Mouse (Mus musculus) C2C12 (cell line): ENCODE data around the gene Tm4sf1. TPM values are rescaled to one million over a fixed set of nuclear protein-coding genes. Genes with fewer than 3 reads are reported as not detected.

ENCODE experiments used
- H3K27me3 ChIP-seq: one replicate; pipeline ENCODE4 v1.6.1; 2011; ENCODE audit not compliant: control insufficient read depth, insufficient read depth, insufficient read length
- H3K36me3 ChIP-seq: one replicate; pipeline ENCODE4 v1.6.1; 2011; ENCODE audit not compliant: control insufficient read depth, insufficient read depth
- H3K4me3 ChIP-seq: one replicate; pipeline ENCODE4 v1.5.1; 2011; ENCODE audit warnings: mild to moderate bottlenecking, control low read depth; ENCODE audit not compliant: poor library complexity, insufficient read depth, severe bottlenecking
- H3K79me2 ChIP-seq: one replicate; pipeline ENCODE4 v1.6.1; 2011; ENCODE audit not compliant: control insufficient read depth, insufficient read depth
- H3K79me3 ChIP-seq: one replicate; pipeline ENCODE4 v1.6.1; 2011; ENCODE audit warnings: low read depth, control low read depth
- H3ac ChIP-seq: one replicate; pipeline ENCODE3; 2011; ENCODE audit warnings: low read depth; ENCODE audit not compliant: control insufficient read depth, insufficient read length
- CEBPB ChIP-seq: IDR thresholded peaks from one replicate; pipeline ENCODE4 v1.6.1; 2011; ENCODE audit warnings: low read depth, mild to moderate bottlenecking, control low read depth, moderate library complexity
- CTCF ChIP-seq: IDR thresholded peaks from one replicate; pipeline ENCODE4 v1.5.1; 2011; ENCODE audit not compliant: control insufficient read depth, insufficient read depth, insufficient read length
- FOSL1 ChIP-seq: IDR thresholded peaks from one replicate; pipeline ENCODE4 v1.8.0; 2011; ENCODE audit warnings: mild to moderate bottlenecking, low read length; ENCODE audit not compliant: poor library complexity, insufficient read depth, severe bottlenecking
- MAX ChIP-seq: IDR thresholded peaks from one replicate; pipeline ENCODE4 v1.6.1; 2011; ENCODE audit warnings: mild to moderate bottlenecking, control low read depth
- MYOD1 ChIP-seq: IDR thresholded peaks from one replicate; pipeline ENCODE4 v1.6.1; 2011; ENCODE audit warnings: low read depth; ENCODE audit not compliant: control insufficient read depth, insufficient read length
- MYOG ChIP-seq: IDR thresholded peaks from one replicate; pipeline ENCODE4 v1.6.1; 2011; ENCODE audit not compliant: control insufficient read depth, insufficient read length; ENCODE audit errors: extremely low read depth
- USF1 ChIP-seq: IDR thresholded peaks from one replicate; pipeline ENCODE4 v1.6.1; 2011; ENCODE audit warnings: low read depth, mild to moderate bottlenecking, control low read depth, moderate library complexity
- polyA plus RNA-seq: library from polyadenylated mRNA; unstranded; fragments of >200 nt; fragmentation: generic; extraction: Trizol; gene quantifications from one replicate; pipeline ENCODE4 v1.2.1, GENCODE M21; 2012; ENCODE audit warnings: missing spikeins

Gene Tm4sf1
- polyA plus RNA-seq, 1 experiment, result 963 TPM

- Histone ChIP-seq H3K36me3 (peaks cover 37% of the 10 kb centered on the region), H3K79me3 (peaks cover 45% of the 10 kb centered on the region), H3K79me2 (peaks cover 51% of the 10 kb centered on the region), H3K27me3 (no peaks in the 10 kb centered on the region), H3K4me3 (peak overlapping the region; percentile 59), H3ac (peak overlapping the region; percentile 94)
- no peak for TF ChIP-seq FOSL1
- TF ChIP-seq USF1, result no peak
- TF ChIP-seq MYOG, result no peak
- TF ChIP-seq CTCF, result no peak
- no peak for TF ChIP-seq CEBPB
- TF ChIP-seq MAX, result peak; percentile 56
- no peak for TF ChIP-seq MYOD1
Measured at GRCm38 (mm10) chr3:57294742-57295525, 6.9 kb downstream of the Tm4sf1 start.

- Histone ChIP-seq H3K79me2 (peaks cover 62% of the 10 kb centered on the region), H3K27me3 (no peaks in the 10 kb centered on the region), H3K4me3 (peak overlapping the region; percentile 59), H3K79me3 (peaks cover 51% of the 10 kb centered on the region), H3K36me3 (peaks cover 47% of the 10 kb centered on the region), H3ac (peak overlapping the region; percentile 77)
- TF ChIP-seq MAX, result no peak
- TF ChIP-seq MYOG, result no peak
- TF ChIP-seq FOSL1, result no peak
- TF ChIP-seq CTCF, result no peak
- no peak for TF ChIP-seq USF1
- no peak for TF ChIP-seq MYOD1
- TF ChIP-seq CEBPB, result no peak
Measured at GRCm38 (mm10) chr3:57293925-57294324, 7.9 kb downstream of the Tm4sf1 start.

DNA sequence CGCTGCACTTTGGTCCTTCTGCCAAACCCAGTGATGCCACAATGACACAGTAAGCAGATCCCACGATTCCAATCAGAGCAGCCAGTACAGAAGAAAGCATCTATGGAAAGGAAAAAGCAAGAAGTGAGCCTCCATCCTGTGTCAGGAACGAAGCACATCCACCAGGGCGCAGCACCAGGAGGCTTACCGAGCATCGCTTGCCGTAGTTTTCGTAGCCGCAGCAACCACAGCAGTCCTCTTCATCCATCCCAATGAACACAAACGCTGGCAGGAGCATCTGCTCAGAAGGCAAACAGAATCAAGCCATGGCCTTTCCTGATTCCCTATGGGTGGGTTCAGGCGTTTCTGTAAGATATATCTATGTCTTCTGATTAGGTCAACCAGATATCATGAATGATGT is 9.0 kb downstream of the Tm4sf1 start:
- peak overlapping the region; percentile 33 for H3ac ChIP-seq
- H3K27me3 ChIP-seq, result no peaks in the 10 kb centered on the region
- H3K4me3 ChIP-seq, result peak overlapping the region; percentile 59
- peaks cover 51% of the 10 kb centered on the region for H3K79me3 ChIP-seq
- peaks cover 58% of the 10 kb centered on the region for H3K36me3 ChIP-seq
- H3K79me2 ChIP-seq, result peaks cover 69% of the 10 kb centered on the region
- peak; percentile 41 for TF ChIP-seq CTCF
- no peak for TF ChIP-seq MYOD1

GRCm38 (mm10) chr3:57288944-57289491 is 12.8 kb downstream of the Tm4sf1 start:
- TF ChIP-seq FOSL1, result no peak
- no peak for TF ChIP-seq USF1
- TF ChIP-seq MYOD1, result no peak
- no peak for TF ChIP-seq MAX
- no peak for TF ChIP-seq CEBPB
- no peak for TF ChIP-seq CTCF
- no peak for TF ChIP-seq MYOG
- Histone ChIP-seq H3K79me2 (peaks cover 72% of the 10 kb centered on the region), H3ac (no peak overlapping the region), H3K4me3 (no peak overlapping the region), H3K79me3 (peaks cover 51% of the 10 kb centered on the region), H3K36me3 (peaks cover 89% of the 10 kb centered on the region), H3K27me3 (no peaks in the 10 kb centered on the region)

DNA sequence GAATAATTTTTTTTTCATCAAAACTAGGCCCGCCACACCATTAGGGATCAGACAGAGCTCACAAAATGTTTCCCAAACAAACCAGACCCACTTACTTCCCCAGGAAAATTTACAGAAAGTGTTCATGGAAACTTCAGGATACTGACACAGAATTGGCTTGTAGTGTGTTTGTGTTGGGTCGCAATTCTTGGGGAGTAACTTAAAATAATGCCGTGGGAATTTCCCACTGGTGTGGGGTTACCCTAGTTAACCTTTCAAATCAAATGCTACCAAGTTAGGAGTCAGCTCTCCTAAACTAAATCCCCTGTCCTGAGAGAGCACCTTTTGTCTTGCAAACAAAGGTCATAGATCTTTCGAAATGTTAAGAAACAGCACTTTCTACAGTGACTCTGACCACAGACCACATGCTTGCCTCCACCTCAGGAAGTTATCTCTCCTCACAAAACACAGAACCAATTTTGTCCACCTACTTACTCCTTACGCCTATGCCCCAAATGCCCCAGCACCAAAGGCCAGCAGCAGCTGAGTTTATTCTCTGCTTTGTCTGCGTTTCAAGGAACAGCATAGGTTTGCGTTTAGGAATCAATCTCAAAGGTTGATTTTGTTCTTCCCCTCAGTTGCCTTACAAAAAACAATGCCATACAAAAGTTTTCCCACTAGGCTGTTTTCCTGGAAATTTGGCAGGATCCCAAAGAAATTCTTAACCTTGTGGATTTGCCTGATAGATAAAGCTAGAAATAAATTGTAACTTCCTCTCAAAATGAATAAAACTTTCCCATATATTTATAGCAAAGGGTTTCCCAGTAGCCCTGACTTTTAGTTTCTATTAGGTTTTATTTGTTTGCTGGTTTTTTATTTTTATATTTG is 13.7 kb downstream of the Tm4sf1 start:
- Histone ChIP-seq H3K36me3 (peaks cover 91% of the 10 kb centered on the region), H3K79me2 (peaks cover 63% of the 10 kb centered on the region), H3K27me3 (no peaks in the 10 kb centered on the region), H3ac (no peak overlapping the region), H3K4me3 (no peak overlapping the region), H3K79me3 (peaks cover 42% of the 10 kb centered on the region)
- no peak for TF ChIP-seq CEBPB
